Mouse (Mus musculus) olfactory bulb, adult 2 months (tissue): ENCODE measurements at regions not wholly inside any gene's neighbourhood (a gene's known extent, or its start where the extent isn't known, plus 50 kb on each side); places are given as distances from the start of the nearest gene placed in this dataset.

Experiments
- H3K27ac ChIP-seq: fragments of 200-500 bp; 2 replicates; pipeline ENCODE4 v1.5.1; 2012; ENCODE audit warnings: low read depth, low read length; ENCODE audit not compliant: insufficient read depth
- H3K4me1 ChIP-seq: fragments of 200-500 bp; 2 replicates; pipeline ENCODE4 v1.6.1; 2012; ENCODE audit warnings: low read length; ENCODE audit not compliant: control insufficient read depth, insufficient read depth
- H3K4me3 ChIP-seq: fragments of 200-500 bp; 2 replicates; pipeline ENCODE4 v1.5.1; 2012; ENCODE audit warnings: mild to moderate bottlenecking, low read depth, low read length, moderate library complexity; ENCODE audit not compliant: insufficient read depth
- CTCF ChIP-seq: fragments of 200-500 bp; IDR thresholded peaks from 2 replicates; pipeline ENCODE4 v1.5.1; 2012; ENCODE audit warnings: low read depth, mild to moderate bottlenecking, low read length, moderate library complexity; ENCODE audit not compliant: insufficient read depth
- POLR2A ChIP-seq: fragments of 200-500 bp; IDR thresholded peaks from 2 replicates; pipeline ENCODE4 v1.6.1; 2012; ENCODE audit warnings: mild to moderate bottlenecking, low read depth, low read length, moderate library complexity; ENCODE audit not compliant: insufficient read depth
- WGBS: fragments of 180-500 bp; shearing (Covaris S2); methylation state at CpG from one replicate; pipeline ENCODE4 v1.1.7; 2018; 5-methylcytosine and 5-hydroxymethylcytosine counted together

- no peaks in the 10 kb centered on the region for H3K4me1 ChIP-seq
- H3K27ac ChIP-seq: no peak overlapping the region
- 42% methylated on average over 2 of the region's 2 CpGs for WGBS
- no peak for TF ChIP-seq POLR2A
- no peak for TF ChIP-seq CTCF
- H3K4me3 ChIP-seq: no peak overlapping the region
These were observed 1602.0 kb upstream of the Gm6569 start for GRCm38 (mm10) chr15:72232355-72232754.

GRCm38 (mm10) chr15:72264619-72265018 is 1569.7 kb upstream of the Gm6569 start:
- Histone ChIP-seq H3K27ac (no peak overlapping the region), H3K4me1 (no peaks in the 10 kb centered on the region), H3K4me3 (no peak overlapping the region)
- 83% methylated on average over 3 of the region's 3 CpGs for WGBS
- no peak for TF ChIP-seq POLR2A
- TF ChIP-seq CTCF: no peak

GRCm38 (mm10) chr15:72283846-72284245 is 1550.5 kb upstream of the Gm6569 start:
- Histone ChIP-seq H3K27ac (no peak overlapping the region), H3K4me1 (peaks cover 2% of the 10 kb centered on the region; the same call in 1 of the 2 replicates), H3K4me3 (no peak overlapping the region)
- TF ChIP-seq CTCF (no peak), POLR2A (no peak)
- 43% methylated on average over 1 of the region's 1 CpGs for WGBS

DNA sequence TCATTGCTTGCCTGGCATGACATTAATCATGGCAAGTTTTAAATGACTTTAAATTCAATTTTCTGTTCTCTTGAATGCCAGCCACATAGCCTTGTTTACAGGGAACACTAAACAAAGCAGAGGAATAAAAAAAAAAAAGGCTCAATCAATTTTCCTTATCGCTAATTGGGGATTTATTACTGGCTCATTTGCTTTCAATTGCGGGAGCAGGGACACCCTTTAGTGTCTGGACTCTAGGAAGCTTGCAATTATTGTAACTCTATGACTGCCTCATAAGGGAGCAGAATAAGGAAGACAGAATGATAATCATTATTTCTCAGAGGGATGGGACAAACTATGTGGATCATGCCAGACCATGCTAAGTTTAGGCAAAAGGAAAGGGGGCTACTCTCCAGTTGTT is 1537.7 kb upstream of the Gm6569 start:
- H3K4me3 ChIP-seq: no peak overlapping the region
- 0 out of 2 replicates have a peak, but pooled peaks cover 2% of the 10 kb centered on the region for H3K4me1 ChIP-seq
- 40% methylated on average over 2 of the region's 2 CpGs for WGBS
- TF ChIP-seq POLR2A (no peak), CTCF (no peak)
- H3K27ac ChIP-seq: no peak overlapping the region

DNA sequence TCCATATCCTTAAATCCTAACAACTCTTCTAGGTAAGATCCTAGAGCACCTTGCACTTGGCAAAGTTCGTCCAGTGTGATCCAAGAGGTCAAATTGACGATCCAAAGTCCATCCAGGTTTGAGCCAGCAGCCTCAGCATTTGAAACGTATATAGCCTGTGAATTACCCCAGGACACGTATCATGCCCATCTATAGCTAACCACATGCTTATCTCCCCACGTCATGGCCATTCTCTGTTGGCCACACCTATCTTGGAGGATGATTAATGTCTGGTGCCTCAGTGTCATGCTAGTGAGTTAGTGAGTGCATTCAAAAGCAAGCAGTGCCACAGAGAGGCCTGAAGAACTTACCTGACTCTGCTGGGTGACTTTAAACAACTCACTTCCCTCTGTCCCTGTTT is 1521.9 kb upstream of the Gm6569 start:
- TF ChIP-seq POLR2A: no peak
- no peak for TF ChIP-seq CTCF
- Histone ChIP-seq H3K4me3 (no peak overlapping the region), H3K27ac (no peak overlapping the region), H3K4me1 (no peaks in the 10 kb centered on the region)
- WGBS: 85% methylated on average over 5 of the region's 5 CpGs

GRCm38 (mm10) chr15:72321528-72321927 is 1512.8 kb upstream of the Gm6569 start:
- H3K4me1 ChIP-seq: no peaks in the 10 kb centered on the region
- H3K4me3 ChIP-seq: no peak overlapping the region
- WGBS: 93% methylated on average over 5 of the region's 5 CpGs
- no peak overlapping the region for H3K27ac ChIP-seq
- TF ChIP-seq POLR2A (no peak), CTCF (no peak)

GRCm38 (mm10) chr15:72322127-72322526 is 1512.2 kb upstream of the Gm6569 start:
- Histone ChIP-seq H3K4me1 (no peaks in the 10 kb centered on the region), H3K27ac (no peak overlapping the region), H3K4me3 (no peak overlapping the region)
- 89% methylated on average over 3 of the region's 3 CpGs for WGBS
- TF ChIP-seq POLR2A (no peak), CTCF (no peak)

- TF ChIP-seq POLR2A: no peak
- no peak for TF ChIP-seq CTCF
- WGBS: 86% methylated on average over 7 of the region's 7 CpGs
- Histone ChIP-seq H3K27ac (no peak overlapping the region), H3K4me3 (no peak overlapping the region), H3K4me1 (no peaks in the 10 kb centered on the region)
These were observed 1511.2 kb upstream of the Gm6569 start for GRCm38 (mm10) chr15:72323158-72323557.

DNA sequence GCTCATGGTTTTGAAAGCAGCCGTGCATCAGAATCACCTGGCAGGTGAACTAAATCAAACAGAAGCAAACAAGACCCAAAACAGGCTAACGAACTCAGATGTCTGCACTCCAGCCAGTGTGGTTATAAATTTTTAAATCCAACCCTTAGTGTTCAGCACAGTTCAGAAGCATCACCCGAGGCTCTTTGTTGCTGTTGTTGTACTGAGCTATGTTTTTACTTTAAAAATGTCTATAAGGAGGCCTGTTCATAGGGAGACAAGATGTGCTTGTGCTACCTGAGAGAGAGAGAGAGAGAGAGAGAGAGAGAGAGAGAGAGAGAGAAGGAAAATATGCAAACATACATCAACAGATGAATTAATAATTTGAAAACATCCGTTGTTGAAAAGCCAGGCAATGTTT is 1503.1 kb upstream of the Gm6569 start:
- no peaks in the 10 kb centered on the region for H3K4me1 ChIP-seq
- no peak overlapping the region for H3K27ac ChIP-seq
- TF ChIP-seq CTCF: no peak
- no peak for TF ChIP-seq POLR2A
- WGBS: 65% methylated on average over 4 of the region's 4 CpGs
- no peak overlapping the region for H3K4me3 ChIP-seq

DNA sequence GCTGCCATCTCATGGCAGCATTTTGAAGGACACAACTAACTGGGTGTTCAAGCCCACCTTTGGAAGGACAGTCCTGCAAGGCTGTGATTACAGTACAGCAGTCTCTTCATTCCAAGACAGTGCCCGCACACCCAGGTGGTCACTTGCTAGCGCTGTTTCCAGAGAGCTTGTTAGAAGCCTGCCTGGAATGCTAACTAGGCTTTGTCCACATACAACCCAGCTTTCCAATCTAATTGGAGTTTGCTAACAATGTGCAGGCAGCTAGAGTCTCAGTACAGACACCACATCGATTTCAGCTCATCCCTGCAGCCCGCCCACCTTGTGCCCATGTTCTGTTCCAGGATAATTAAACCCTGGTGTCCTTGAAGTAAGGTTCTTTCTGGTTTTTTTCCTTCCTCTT is 1499.9 kb upstream of the Gm6569 start:
- no peak overlapping the region for H3K4me3 ChIP-seq
- no peaks in the 10 kb centered on the region for H3K4me1 ChIP-seq
- TF ChIP-seq CTCF: no peak
- no peak for TF ChIP-seq POLR2A
- 69% methylated on average over 4 of the region's 4 CpGs for WGBS
- no peak overlapping the region for H3K27ac ChIP-seq
